Comparison of ENCODE assay signal across 8 mouse cellular contexts in genomic region chr5:92386643-92387042, GRCm38 (mm10). TPM values are rescaled to one million over a fixed set of nuclear protein-coding genes. Genes with fewer than 3 reads are reported as not detected.
DNase-seq lines count a peak whose midpoint lies in the region; ATAC-seq and TF ChIP-seq lines count a peak whose summit lies in the region.
"Had no signal": no experiment of that assay in that cellular context is flagged by ENCODE, and none has a peak within 500 bp of the region (broad histone marks: within the 10 kb centered on the region; RNA-seq: fewer than 3 reads in every experiment).

No protein-coding gene starts in this region.

- no peak overlapping the region for H3K9ac ChIP-seq in lung, embryonic 16.5 days (ENCODE audit: low read length)
- H3K9ac ChIP-seq in stomach, postnatal 0 days (ENCODE audit: low read length): no peak overlapping the region
- no peak overlapping the region for H3K9ac ChIP-seq in hindbrain, embryonic 13.5 days

- H3K4me2 ChIP-seq in lung, embryonic 16.5 days (ENCODE audit: low read depth, low read length): no peak overlapping the region
- H3K4me2 ChIP-seq in stomach, postnatal 0 days (replicated peaks; ENCODE audit: low read depth): no peak overlapping the region
- H3K4me2 ChIP-seq in hindbrain, embryonic 13.5 days: no peak overlapping the region

- no peaks in the 10 kb centered on the region; the same call in 1 of the 2 replicates for H3K4me1 ChIP-seq in lung, embryonic 16.5 days (replicated peaks; ENCODE audit: control insufficient read depth, insufficient read depth, low read length)
- H3K4me1 ChIP-seq in stomach, postnatal 0 days (replicated peaks; ENCODE audit: control insufficient read depth, insufficient read depth): peaks cover 2% of the 10 kb centered on the region; the same call in 1 of the 2 replicates
- H3K4me1 ChIP-seq in hindbrain, embryonic 13.5 days (replicated peaks): peaks cover 7% of the 10 kb centered on the region; the same call in 1 of the 2 replicates

- TF ChIP-seq EP300 in stomach, postnatal 0 days (optimal IDR thresholded peaks at IDR 0.05): no peak

- H3K27ac ChIP-seq in lung, embryonic 16.5 days (ENCODE audit: low read length): no peak overlapping the region
- H3K27ac ChIP-seq in stomach, postnatal 0 days (replicated peaks): no peak overlapping the region
- H3K27ac ChIP-seq in hindbrain, embryonic 13.5 days: no peak overlapping the region

- H3K4me3 ChIP-seq in lung, embryonic 16.5 days (ENCODE audit: low read length): no peak overlapping the region
- H3K4me3 ChIP-seq in stomach, postnatal 0 days (ENCODE audit: low read depth, low read length): no peak overlapping the region
- no peak overlapping the region for H3K4me3 ChIP-seq in hindbrain, embryonic 13.5 days

- H3K27me3 ChIP-seq in lung, embryonic 16.5 days (ENCODE audit: control insufficient read depth, insufficient read depth, low read depth, low read length): peaks cover 22% of the 10 kb centered on the region
- H3K27me3 ChIP-seq in stomach, postnatal 0 days (ENCODE audit: control insufficient read depth, insufficient read depth, low read length): no peaks in the 10 kb centered on the region
- H3K27me3 ChIP-seq in hindbrain, embryonic 13.5 days: peaks cover 14% of the 10 kb centered on the region

- no peaks in the 10 kb centered on the region for H3K36me3 ChIP-seq in lung, embryonic 16.5 days (ENCODE audit: control insufficient read depth, insufficient read depth, low read length)
- no peaks in the 10 kb centered on the region for H3K36me3 ChIP-seq in stomach, postnatal 0 days (ENCODE audit: control insufficient read depth, insufficient read depth, low read length)
- no peaks in the 10 kb centered on the region for H3K36me3 ChIP-seq in hindbrain, embryonic 13.5 days

- peak; percentile 54 for TF ChIP-seq CTCF in stomach, postnatal 0 days (IDR thresholded peaks at IDR 0.05; ENCODE audit: low read depth)

- no peak for DNase-seq in lung, adult 18-20 months
- DNase-seq in heart, adult 9 months (ENCODE audit: low spot score in 2 of 2): peak; percentile 75 to 78
- peak; percentile 61 for DNase-seq in kidney, postnatal 10 days
- DNase-seq in stomach, postnatal 0 days (ENCODE audit: low spot score): no peak
- DNase-seq in cerebellum, adult 11-12 months: no peak
- DNase-seq: cerebellum, adult 2 months had no signal

- ATAC-seq in lung, embryonic 16.5 days (ENCODE audit: low read depth): peak; percentile 69
- no peak for ATAC-seq in stomach, postnatal 0 days (ENCODE audit: low FRiP score, low TSS enrichment)
- ATAC-seq in hindbrain, embryonic 13.5 days (ENCODE audit: low FRiP score): no peak

- no peaks in the 10 kb centered on the region for H3K9me3 ChIP-seq in lung, embryonic 16.5 days (ENCODE audit: control insufficient read depth, low read length)
- H3K9me3 ChIP-seq in stomach, postnatal 0 days (ENCODE audit: control insufficient read depth, low read length): no peaks in the 10 kb centered on the region
- H3K9me3 ChIP-seq in hindbrain, embryonic 13.5 days: no peaks in the 10 kb centered on the region

- 20% methylated on average over 6 of the region's 6 CpGs for WGBS in lung, embryonic 16.5 days
- 27% methylated on average over 6 of the region's 6 CpGs for WGBS in stomach, postnatal 0 days
- 48% methylated on average over 6 of the region's 6 CpGs for WGBS in hindbrain, embryonic 13.5 days

RNA-seq across cellular contexts. Expression of gene Cxcl10, which starts 38.0 kb away (rescaled TPM):
- 0.57 and 2.7 TPM in 2 replicates for polyA plus RNA-seq in lung, embryonic 16.5 days (2015; fragmentation: Nextera tagmentation; extraction: Ambion mirVana)
- polyA plus RNA-seq in stomach, postnatal 0 days (2015; fragmentation: Nextera tagmentation; extraction: Ambion mirVana): 0.65 and 0.74 TPM in 2 replicates
- 0.21 and 0.30 TPM in 2 replicates for polyA plus RNA-seq in hindbrain, embryonic 13.5 days (2015; fragmentation: Nextera tagmentation; extraction: Ambion mirVana)

RNA-seq across cellular contexts. Expression of gene Nup54, which starts 48.4 kb away (rescaled TPM):
- 52.5 and 57.3 TPM in 2 replicates for polyA plus RNA-seq in lung, embryonic 16.5 days (2015; fragmentation: Nextera tagmentation; extraction: Ambion mirVana)
- 20.5 and 21.4 TPM in 2 replicates for polyA plus RNA-seq in stomach, postnatal 0 days (2015; fragmentation: Nextera tagmentation; extraction: Ambion mirVana)
- 51.0 and 56.7 TPM in 2 replicates for polyA plus RNA-seq in hindbrain, embryonic 13.5 days (2015; fragmentation: Nextera tagmentation; extraction: Ambion mirVana)

RNA-seq across cellular contexts. Expression of gene Art3, which starts 55.0 kb away (rescaled TPM):
- polyA plus RNA-seq in lung, embryonic 16.5 days (2015; fragmentation: Nextera tagmentation; extraction: Ambion mirVana): 9.3 and 12.6 TPM in 2 replicates
- 11.9 and 13.5 TPM in 2 replicates for polyA plus RNA-seq in stomach, postnatal 0 days (2015; fragmentation: Nextera tagmentation; extraction: Ambion mirVana)
- polyA plus RNA-seq in hindbrain, embryonic 13.5 days (2015; fragmentation: Nextera tagmentation; extraction: Ambion mirVana): 7.6 and 9.5 TPM in 2 replicates

RNA-seq across cellular contexts. Expression of gene Cxcl9, which starts 58.8 kb away (rescaled TPM):
- polyA plus RNA-seq in lung, embryonic 16.5 days (2015; fragmentation: Nextera tagmentation; extraction: Ambion mirVana): not detected in 2 replicates
- 0.11 TPM in 1 of 2 replicates, not detected in the other for polyA plus RNA-seq in stomach, postnatal 0 days (2015; fragmentation: Nextera tagmentation; extraction: Ambion mirVana)
- not detected in 2 replicates for polyA plus RNA-seq in hindbrain, embryonic 13.5 days (2015; fragmentation: Nextera tagmentation; extraction: Ambion mirVana)
- polyA plus RNA-seq: cerebellum, adult 2 months had no signal

Comparison
In these comparisons a context has a peak if more than half of its experiments do, and no peak if none do; other contexts are left out.
1. DNase-seq: peak in heart, adult 9 months (2 of 2) and kidney, postnatal 10 days (single experiment); none in lung, adult 18-20 months (0 of 2), stomach, postnatal 0 days (single experiment) and cerebellum, adult 11-12 months (single experiment).